Mouse (Mus musculus): ENCODE results near the gene Ttc8. TPM values are rescaled to one million over a fixed set of nuclear protein-coding genes. Genes with fewer than 3 reads are reported as not detected.

Ttc8 gene
- 6.9 and 8.7 TPM in 2 replicates for total RNA-seq (2012; rRNA removed)

DNA sequence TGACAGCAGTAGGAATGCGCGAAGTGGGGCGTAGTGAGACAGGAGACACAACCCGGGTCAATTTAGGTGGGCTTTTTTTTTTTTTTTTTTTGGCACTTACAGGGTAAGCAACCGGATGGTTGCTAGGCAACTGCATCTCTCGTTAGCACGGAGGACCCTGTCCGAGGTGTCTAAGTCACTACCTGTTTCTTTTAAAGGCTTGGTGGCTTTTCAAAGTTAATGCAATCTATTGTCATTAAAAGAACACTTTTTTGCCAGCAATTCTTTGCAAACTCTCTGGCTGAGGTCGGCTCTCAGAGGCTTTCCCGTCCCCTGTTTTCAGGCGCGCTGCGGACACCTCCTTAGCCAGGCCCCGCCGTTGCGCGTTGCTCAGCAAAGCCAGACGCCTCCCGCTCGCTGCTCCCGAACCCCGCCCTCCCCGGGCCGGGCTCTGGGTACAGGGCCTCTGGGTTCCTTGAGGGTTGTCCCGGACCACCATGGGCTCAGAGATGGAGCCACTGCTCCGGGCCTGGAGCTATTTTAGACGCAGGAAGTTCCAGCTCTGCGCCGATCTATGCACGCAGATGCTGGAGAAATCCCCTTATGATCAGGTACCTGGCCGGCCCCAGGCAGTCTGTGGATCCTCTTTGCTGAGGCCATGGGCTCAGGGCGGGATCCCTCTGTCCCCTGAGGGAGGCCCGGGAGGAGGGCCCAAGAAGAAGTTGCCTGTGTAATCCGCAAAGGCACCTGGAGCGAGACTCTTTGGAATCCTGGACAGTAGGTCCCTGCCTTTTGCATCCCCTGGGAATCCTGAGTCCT, at the start of gene Ttc8:
Gene Ttc8, plus strand, starts transcription at position 381 of the 798 bp plus-strand sequence.
- Histone ChIP-seq H3K9me3 (ENCODE audit: control insufficient read depth, insufficient read depth, low read depth, low read length) (no peaks in the 10 kb centered on the region), H3K36me3 (ENCODE audit: control insufficient read depth, insufficient read depth, low read length, poor library complexity, severe bottlenecking) (no peaks in the 10 kb centered on the region), H3K4me3 (ENCODE audit: insufficient read depth in 1 of 2, low read depth in 1 of 2, low read length in 2 of 2, poor library complexity in 1 of 2, severe bottlenecking in 1 of 2) (peak within 1 kb of the TSS; percentile 38 to 81), H3K27ac (ENCODE audit: insufficient read depth, low read depth, low read length, poor library complexity, severe bottlenecking) (no peak within 1 kb of the TSS), H3K9ac (ENCODE audit: insufficient read depth, low read depth, low read length, poor library complexity, severe bottlenecking) (peak within 1 kb of the TSS; percentile 84), H3K4me1 (ENCODE audit: control insufficient read depth in 2 of 2, insufficient read depth in 2 of 2, low read length in 2 of 2, poor library complexity in 1 of 2) (no peaks in the 10 kb centered on the region)
- DNase-seq (ENCODE audit: low read depth, low spot score) = peak; percentile 83
- TF ChIP-seq HCFC1 (IDR thresholded peaks at IDR 0.05; ENCODE audit: borderline replicate concordance, insufficient read depth, low read length) (no peak), ZNF384 (IDR thresholded peaks at IDR 0.05; ENCODE audit: low read depth, low read length) (peak; percentile 77), MAFK (IDR thresholded peaks at IDR 0.05; ENCODE audit: insufficient read depth, low read depth, low read length) (no peak), ZC3H11A (IDR thresholded peaks at IDR 0.05; ENCODE audit: borderline replicate concordance, low read depth, low read length) (no peak), CHD2 (IDR thresholded peaks at IDR 0.05; ENCODE audit: low read depth, low read length) (no peak)
- in situ Hi-C loops (cut with MboI; ENCODE audit: low sequenced_read_pairs in 2 of 2, unreplicated experiment in 2 of 2) = no loop called here

DNA sequence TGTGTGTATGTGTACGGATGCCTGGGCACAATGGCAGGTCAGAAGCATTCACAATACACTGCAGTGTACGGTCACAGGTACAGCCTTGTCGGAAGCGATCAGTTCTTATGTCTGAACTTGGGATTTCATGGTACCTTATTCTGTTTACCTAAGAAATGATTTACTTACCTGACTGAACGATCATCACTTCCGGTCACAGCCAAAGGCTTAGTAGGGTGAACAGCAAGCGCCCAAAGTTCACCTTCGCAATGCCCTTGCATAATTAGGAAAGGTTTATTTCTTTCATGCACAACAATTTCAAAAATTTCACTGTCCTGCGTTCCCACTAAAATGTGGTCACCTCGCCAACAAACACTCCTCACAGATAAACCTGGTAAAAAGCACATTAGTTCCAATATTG, 47.5 kb upstream of the Ttc8 start:
- Histone ChIP-seq H3K4me1 (ENCODE audit: control insufficient read depth in 2 of 2, insufficient read depth in 2 of 2, low read length in 2 of 2, poor library complexity in 1 of 2) (no peaks in the 10 kb centered on the region), H3K4me3 (ENCODE audit: insufficient read depth in 1 of 2, low read depth in 1 of 2, low read length in 2 of 2, poor library complexity in 1 of 2, severe bottlenecking in 1 of 2) (no peak overlapping the region), H3K27ac (ENCODE audit: insufficient read depth, low read depth, low read length, poor library complexity, severe bottlenecking) (no peak overlapping the region), H3K36me3 (ENCODE audit: control insufficient read depth, insufficient read depth, low read length, poor library complexity, severe bottlenecking) (no peaks in the 10 kb centered on the region), H3K9me3 (ENCODE audit: control insufficient read depth, insufficient read depth, low read depth, low read length) (no peaks in the 10 kb centered on the region), H3K9ac (ENCODE audit: insufficient read depth, low read depth, low read length, poor library complexity, severe bottlenecking) (no peak overlapping the region)
- in situ Hi-C loops (cut with MboI; ENCODE audit: low sequenced_read_pairs in 2 of 2, unreplicated experiment in 2 of 2) = no loop called here
- no peak for TF ChIP-seq HCFC1 (IDR thresholded peaks at IDR 0.05; ENCODE audit: borderline replicate concordance, insufficient read depth, low read length)
- TF ChIP-seq MAFK (IDR thresholded peaks at IDR 0.05; ENCODE audit: insufficient read depth, low read depth, low read length) = no peak
- TF ChIP-seq ZC3H11A (IDR thresholded peaks at IDR 0.05; ENCODE audit: borderline replicate concordance, low read depth, low read length) = no peak
- TF ChIP-seq ZNF384 (IDR thresholded peaks at IDR 0.05; ENCODE audit: low read depth, low read length) = no peak
- TF ChIP-seq CHD2 (IDR thresholded peaks at IDR 0.05; ENCODE audit: low read depth, low read length) = no peak
- DNase-seq (ENCODE audit: low read depth, low spot score) = no peak

GRCm38 (mm10) chr12:98875216-98875615, 45.2 kb upstream of the Ttc8 start:
- in situ Hi-C loops (cut with MboI; ENCODE audit: low sequenced_read_pairs in 2 of 2, unreplicated experiment in 2 of 2) = no loop called here
- TF ChIP-seq ZNF384 (IDR thresholded peaks at IDR 0.05; ENCODE audit: low read depth, low read length) (no peak), HCFC1 (IDR thresholded peaks at IDR 0.05; ENCODE audit: borderline replicate concordance, insufficient read depth, low read length) (no peak)
- no peak for DNase-seq (ENCODE audit: low read depth, low spot score)
- Histone ChIP-seq H3K4me3 (ENCODE audit: insufficient read depth in 1 of 2, low read depth in 1 of 2, low read length in 2 of 2, poor library complexity in 1 of 2, severe bottlenecking in 1 of 2) (no peak overlapping the region), H3K9me3 (ENCODE audit: control insufficient read depth, insufficient read depth, low read depth, low read length) (no peaks in the 10 kb centered on the region), H3K36me3 (ENCODE audit: control insufficient read depth, insufficient read depth, low read length, poor library complexity, severe bottlenecking) (no peaks in the 10 kb centered on the region), H3K9ac (ENCODE audit: insufficient read depth, low read depth, low read length, poor library complexity, severe bottlenecking) (no peak overlapping the region), H3K4me1 (ENCODE audit: control insufficient read depth in 2 of 2, insufficient read depth in 2 of 2, low read length in 2 of 2, poor library complexity in 1 of 2) (no peaks in the 10 kb centered on the region), H3K27ac (ENCODE audit: insufficient read depth, low read depth, low read length, poor library complexity, severe bottlenecking) (no peak overlapping the region)

GRCm38 (mm10) chr12:98878693-98879092, 41.7 kb upstream of the Ttc8 start:
- Histone ChIP-seq H3K27ac (ENCODE audit: insufficient read depth, low read depth, low read length, poor library complexity, severe bottlenecking) (no peak overlapping the region), H3K4me1 (ENCODE audit: control insufficient read depth in 2 of 2, insufficient read depth in 2 of 2, low read length in 2 of 2, poor library complexity in 1 of 2) (no peaks in the 10 kb centered on the region), H3K9me3 (ENCODE audit: control insufficient read depth, insufficient read depth, low read depth, low read length) (no peaks in the 10 kb centered on the region), H3K4me3 (ENCODE audit: insufficient read depth in 1 of 2, low read depth in 1 of 2, low read length in 2 of 2, poor library complexity in 1 of 2, severe bottlenecking in 1 of 2) (no peak overlapping the region), H3K9ac (ENCODE audit: insufficient read depth, low read depth, low read length, poor library complexity, severe bottlenecking) (no peak overlapping the region), H3K36me3 (ENCODE audit: control insufficient read depth, insufficient read depth, low read length, poor library complexity, severe bottlenecking) (no peaks in the 10 kb centered on the region)
- no peak for TF ChIP-seq HCFC1 (IDR thresholded peaks at IDR 0.05; ENCODE audit: borderline replicate concordance, insufficient read depth, low read length)
- TF ChIP-seq CHD2 (IDR thresholded peaks at IDR 0.05; ENCODE audit: low read depth, low read length) = no peak
- no peak for TF ChIP-seq ZC3H11A (IDR thresholded peaks at IDR 0.05; ENCODE audit: borderline replicate concordance, low read depth, low read length)
- TF ChIP-seq ZNF384 (IDR thresholded peaks at IDR 0.05; ENCODE audit: low read depth, low read length) = no peak
- no peak for TF ChIP-seq MAFK (IDR thresholded peaks at IDR 0.05; ENCODE audit: insufficient read depth, low read depth, low read length)
- DNase-seq (ENCODE audit: low read depth, low spot score) = no peak
- in situ Hi-C loops (cut with MboI; ENCODE audit: low sequenced_read_pairs in 2 of 2, unreplicated experiment in 2 of 2) = no loop called here
